Mouse (Mus musculus) CH12.LX (cell line): Measurements from ENCODE around the gene Dab2. TPM values are rescaled to one million over a fixed set of nuclear protein-coding genes. Genes with fewer than 3 reads are reported as not detected.

Experiments
- DNase-seq: peaks from one replicate; pipeline ENCODE4 v3.0.0-alpha.2; 2013; ENCODE audit errors: extremely low read depth
- H3K27ac ChIP-seq: 2 replicates; pipeline ENCODE4 v1.5.1; 2012; ENCODE audit warnings: low read depth, mild to moderate bottlenecking, control low read depth, moderate library complexity; ENCODE audit not compliant: insufficient read depth
- H3K27me3 ChIP-seq: replicated peaks from 2 replicates; pipeline ENCODE3; 2012; ENCODE audit warnings: inconsistent platforms
- H3K36me3 ChIP-seq, 2 experiments: replicated peaks in 1 of 2; 2 replicates each; pipeline versions ENCODE3 to v1.6.1; 2012; ENCODE audit warnings: inconsistent platforms in 1 of 2, low read length in 1 of 2, mild to moderate bottlenecking in 1 of 2, mixed read lengths in 1 of 2, moderate library complexity in 1 of 2; ENCODE audit not compliant: control insufficient read depth in 1 of 2, insufficient read depth in 1 of 2
- H3K4me1 ChIP-seq, 2 experiments: 2 replicates each; pipeline ENCODE4 v1.6.1; 2012; ENCODE audit warnings: inconsistent platforms in 1 of 2, moderate library complexity in 1 of 2; ENCODE audit not compliant: insufficient read depth in 2 of 2, control insufficient read depth in 1 of 2
- H3K4me2 ChIP-seq: 2 replicates; pipeline ENCODE4 v1.6.1; 2012; ENCODE audit warnings: low read depth, mild to moderate bottlenecking, control low read depth; ENCODE audit not compliant: poor library complexity, insufficient read depth, severe bottlenecking
- H3K4me3 ChIP-seq, 3 experiments: fragments of 150-350 bp in 1 of 3; sonication (generic) in 1 of 3; replicated peaks in 1 of 3; 2 replicates each; pipeline versions ENCODE3 to v1.5.1; 2011 to 2012; ENCODE audit warnings: low read depth in 2 of 3, low read length in 2 of 3, mild to moderate bottlenecking in 2 of 3, moderate library complexity in 2 of 3, control low read depth in 1 of 3, improper control_type of control experiment in 1 of 3, inconsistent platforms in 1 of 3, mixed read lengths in 1 of 3; ENCODE audit not compliant: poor library complexity in 1 of 3
- H3K79me2 ChIP-seq: replicated peaks from 2 replicates; pipeline ENCODE4 v1.6.1; 2012; ENCODE audit warnings: mild to moderate bottlenecking, moderate library complexity; ENCODE audit not compliant: control insufficient read depth, poor library complexity, insufficient read depth, severe bottlenecking; ENCODE audit errors: extremely low read depth
- H3K9ac ChIP-seq: 2 replicates; pipeline ENCODE4 v1.6.1; 2012; ENCODE audit warnings: low read depth, mild to moderate bottlenecking, control low read depth, moderate library complexity; ENCODE audit not compliant: insufficient read depth
- H3K9me3 ChIP-seq: replicated peaks from 2 replicates; pipeline ENCODE3; 2012; ENCODE audit warnings: low read length, inconsistent platforms, mixed read lengths
- CTCF ChIP-seq, 2 experiments: IDR thresholded peaks in 1 of 2; conservative IDR thresholded peaks in 1 of 2; 2 replicates each; pipeline ENCODE4 v1.5.1; 2011 to 2012; ENCODE audit warnings: low read depth in 2 of 2, low read length in 2 of 2, improper control_type of control experiment in 1 of 2, inconsistent platforms in 1 of 2, mild to moderate bottlenecking in 1 of 2, moderate library complexity in 1 of 2
- ELF1 ChIP-seq: IDR thresholded peaks from 2 replicates; pipeline ENCODE4 v1.6.1; 2014; ENCODE audit warnings: low read depth, mild to moderate bottlenecking, inconsistent platforms, low read length, improper control_type of control experiment
- HCFC1 ChIP-seq: IDR thresholded peaks from 2 replicates; pipeline ENCODE4 v1.6.1; 2012; ENCODE audit warnings: low read depth, mild to moderate bottlenecking, inconsistent platforms, low read length, improper control_type of control experiment
- IRF4 ChIP-seq: IDR thresholded peaks from 2 replicates; pipeline ENCODE4 v1.6.1; 2014; ENCODE audit warnings: low read depth, mild to moderate bottlenecking, inconsistent platforms, low read length, improper control_type of control experiment
- MXI1 ChIP-seq: IDR thresholded peaks from 2 replicates; pipeline ENCODE4 v1.6.1; 2011; ENCODE audit warnings: mild to moderate bottlenecking, low read depth, low read length, improper control_type of control experiment
- MYC ChIP-seq: IDR thresholded peaks from 2 replicates; pipeline ENCODE4 v1.6.1; 2011; ENCODE audit warnings: low read depth, mild to moderate bottlenecking, improper control_type of control experiment, low read length
- NELFE ChIP-seq: IDR thresholded peaks from 2 replicates; pipeline ENCODE4 v1.6.1; 2011; ENCODE audit warnings: low read depth, low read length, improper control_type of control experiment
- PAX5 ChIP-seq: IDR thresholded peaks from 2 replicates; pipeline ENCODE4 v1.6.1; 2012; ENCODE audit warnings: low read length, inconsistent platforms, mixed read lengths
- POLR2AphosphoS2 ChIP-seq: IDR thresholded peaks from 2 replicates; pipeline ENCODE4 v1.6.1; 2011; ENCODE audit warnings: low read depth, low read length, improper control_type of control experiment
- RAD21 ChIP-seq: IDR thresholded peaks from 2 replicates; pipeline ENCODE4 v1.6.1; 2011; ENCODE audit warnings: low read depth, mild to moderate bottlenecking, low read length, improper control_type of control experiment, moderate library complexity
- RCOR1 ChIP-seq: conservative IDR thresholded peaks from 2 replicates; pipeline ENCODE4 v1.6.1; 2012; ENCODE audit warnings: low read depth, mild to moderate bottlenecking, inconsistent platforms, low read length, improper control_type of control experiment
- TBP ChIP-seq: conservative IDR thresholded peaks from 2 replicates; pipeline ENCODE4 v1.6.1; 2011; ENCODE audit warnings: low read depth, low read length, improper control_type of control experiment
- UBTF ChIP-seq: IDR thresholded peaks from 2 replicates; pipeline ENCODE4 v1.6.1; 2012; ENCODE audit warnings: low read depth, mild to moderate bottlenecking, inconsistent platforms, low read length, improper control_type of control experiment, moderate library complexity
- USF2 ChIP-seq: conservative IDR thresholded peaks from 2 replicates; pipeline ENCODE4 v1.6.1; 2011; ENCODE audit warnings: low read depth, low read length, improper control_type of control experiment
- ZMIZ1 ChIP-seq: IDR thresholded peaks from 2 replicates; pipeline ENCODE4 v1.6.1; 2012; ENCODE audit warnings: low read depth, mild to moderate bottlenecking, inconsistent platforms, low read length, improper control_type of control experiment
- dilution Hi-C: fragments of 300-500 bp; cut with MboI; formaldehyde crosslinking; loops from 2 replicates; pipeline ENCODE4 v1.14.3; 2020; ENCODE audit warnings: low sequenced_read_pairs; ENCODE audit not compliant: extremely low pct_unique_long_range_greater_than_20kb, extremely low pct_ligation_motif_present
- in situ Hi-C: fragments of 300-500 bp; cut with MboI; formaldehyde crosslinking; loops from 3 replicates; pipeline ENCODE4 v1.14.3; 2019; ENCODE audit warnings: low sequenced_read_pairs, low pct_ligation_motif_present, low pct_unique_long_range_greater_than_20kb, mixed read lengths
- polyA plus RNA-seq: library from polyadenylated mRNA; unstranded; fragments of >175 nt; gene quantifications from 2 replicates; pipeline ENCODE4 v1.2.1, GENCODE M21; 2012; ENCODE audit warnings: low read depth; ENCODE audit not compliant: insufficient read length
- total RNA-seq, 2 experiments: library from RNA; depleted of rRNA; stranded (reverse); fragments of 300-350 nt in 1 of 2; fragments of >200 nt in 1 of 2; gene quantifications; 2 replicates each; pipeline ENCODE4 v1.2.3; 2012 to 2014

The Dab2 gene
- total and polyA plus RNA-seq, 3 experiments, result 0.17 TPM; not detected in 1

DNA sequence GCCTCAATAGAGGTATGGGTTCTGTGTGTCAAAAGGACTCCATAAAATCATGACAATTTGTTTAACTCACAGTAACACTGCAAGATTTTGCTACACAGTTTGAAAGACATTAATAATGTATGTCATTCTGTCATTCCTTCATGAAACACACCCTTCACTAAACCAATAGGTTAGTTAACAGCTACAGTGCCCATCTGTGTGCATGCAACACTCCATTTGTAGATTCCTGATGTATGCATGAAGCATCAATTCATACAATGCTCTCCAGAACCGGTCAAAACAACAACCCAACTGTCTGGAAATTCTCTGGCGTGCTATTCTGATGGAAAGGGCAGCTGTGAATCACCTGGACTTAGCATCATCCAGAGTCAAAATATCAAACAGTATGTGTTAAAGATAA, 60.3 kb downstream of the Dab2 start:
- H3K36me3 ChIP-seq, result no peaks in the 10 kb centered on the region
- no peak for TF ChIP-seq IRF4
- no peak for TF ChIP-seq ELF1
- no peak for TF ChIP-seq HCFC1
- TF ChIP-seq, all 38 proteins: peak for 0
- no peak for DNase-seq
- no peak overlapping the region for H3K4me3 ChIP-seq
- H3K4me2 ChIP-seq, result no peak overlapping the region
- no peaks in the 10 kb centered on the region for H3K4me1 ChIP-seq
- no peaks in the 10 kb centered on the region for H3K9me3 ChIP-seq
- no peaks in the 10 kb centered on the region for H3K79me2 ChIP-seq
- H3K27me3 ChIP-seq, result no peaks in the 10 kb centered on the region
- no peak overlapping the region for H3K9ac ChIP-seq
- dilution Hi-C loops, result no loop called here
- in situ Hi-C loops, result no loop called here
- no peak overlapping the region for H3K27ac ChIP-seq

DNA sequence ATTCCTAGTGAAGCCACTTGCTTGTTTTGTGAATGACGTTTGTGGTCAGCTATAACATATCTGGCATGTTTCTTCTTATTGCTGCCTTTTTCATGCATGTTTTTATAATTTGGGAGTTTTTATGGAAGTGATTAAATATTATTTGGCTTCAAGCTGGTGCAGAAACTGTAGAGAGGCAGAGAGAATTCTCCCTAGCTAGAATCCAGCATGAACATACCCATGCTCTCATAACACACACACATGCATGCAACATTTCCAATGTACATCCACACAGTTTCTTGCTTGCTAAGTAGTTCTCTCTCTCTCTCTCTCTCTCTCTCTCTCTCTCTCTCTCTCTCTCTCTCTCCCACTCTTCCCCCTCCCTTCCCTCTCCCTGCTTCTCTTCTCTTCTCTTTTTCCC, 70.4 kb downstream of the Dab2 start:
- H3K9ac ChIP-seq, result no peak overlapping the region
- no peaks in the 10 kb centered on the region for H3K9me3 ChIP-seq
- H3K36me3 ChIP-seq, result no peaks in the 10 kb centered on the region
- TF ChIP-seq CTCF (conservative IDR thresholded peaks at IDR 0.05 in 1 of 2, IDR thresholded peaks at IDR 0.05 in 1 of 2; ENCODE audit: low read depth in 2 of 2, low read length in 2 of 2) (no peak), UBTF (no peak), POLR2AphosphoS2 (no peak), NELFE (no peak), MYC (no peak), MXI1 (no peak)
- no peaks in the 10 kb centered on the region for H3K79me2 ChIP-seq
- in situ Hi-C loops, result no loop called here
- DNase-seq, result no peak
- dilution Hi-C loops, result no loop called here
- no peaks in the 10 kb centered on the region for H3K4me1 ChIP-seq
- H3K27ac ChIP-seq, result no peak overlapping the region
- H3K4me2 ChIP-seq, result no peak overlapping the region
- no peak overlapping the region for H3K4me3 ChIP-seq
- no peaks in the 10 kb centered on the region for H3K27me3 ChIP-seq

DNA sequence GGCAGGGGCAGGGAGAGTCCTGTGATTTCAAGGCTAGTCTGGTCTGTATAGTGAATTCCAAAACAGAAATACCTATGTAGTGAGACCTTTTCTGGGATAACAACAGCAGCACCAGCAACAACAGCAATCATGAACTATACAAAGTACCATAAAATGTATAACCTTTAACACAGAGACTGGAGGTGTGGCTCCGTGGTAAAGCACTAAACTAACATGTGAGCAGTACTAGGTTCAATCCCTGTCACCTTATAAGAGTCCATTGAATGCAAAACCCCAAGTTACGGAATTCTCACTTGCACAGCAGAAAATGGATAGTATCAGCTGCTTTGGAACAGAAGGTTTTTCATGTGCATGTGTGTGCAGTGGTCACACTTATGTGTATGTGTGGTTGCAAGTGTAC, 71.9 kb downstream of the Dab2 start:
- TF ChIP-seq RAD21, result no peak
- TF ChIP-seq ELF1, result no peak
- no peak for TF ChIP-seq CTCF (conservative IDR thresholded peaks at IDR 0.05 in 1 of 2, IDR thresholded peaks at IDR 0.05 in 1 of 2; ENCODE audit: low read depth in 2 of 2, low read length in 2 of 2)
- no peak for TF ChIP-seq USF2
- no peak for TF ChIP-seq RCOR1
- no peak for TF ChIP-seq TBP
- TF ChIP-seq MXI1, result no peak
- no peak for TF ChIP-seq PAX5
- TF ChIP-seq ZMIZ1, result no peak
- Histone ChIP-seq H3K79me2 (no peaks in the 10 kb centered on the region), H3K4me3 (no peak overlapping the region), H3K4me2 (no peak overlapping the region), H3K27me3 (no peaks in the 10 kb centered on the region), H3K9me3 (no peaks in the 10 kb centered on the region), H3K4me1 (no peaks in the 10 kb centered on the region), H3K9ac (no peak overlapping the region), H3K27ac (no peak overlapping the region), H3K36me3 (no peaks in the 10 kb centered on the region)
- in situ Hi-C loops, result no loop called here
- dilution Hi-C loops, result no loop called here
- DNase-seq, result no peak
